Mouse (Mus musculus): ENCODE results near the gene Calm3.

- TF ChIP-seq CTCF (IDR thresholded peaks at IDR 0.05; ENCODE audit: low read depth) (no peak), EP300 (IDR thresholded peaks at IDR 0.05; ENCODE audit: low read depth) (no peak)
Observed at GRCm38 (mm10) chr7:16922360-16922973, 1.4 kb downstream of the Calm3 start.
